Mouse (Mus musculus) ES-CJ7 (cell line): ENCODE measurements at regions not wholly inside any gene's neighbourhood (a gene's known extent, or its start where the extent isn't known, plus 50 kb on each side); places are given as distances from the start of the nearest gene placed in this dataset.

ENCODE experiments used
- DNase-seq: peaks from one replicate; pipeline ENCODE4 v3.0.0; 2011; ENCODE audit warnings: low read depth, low spot score

DNA sequence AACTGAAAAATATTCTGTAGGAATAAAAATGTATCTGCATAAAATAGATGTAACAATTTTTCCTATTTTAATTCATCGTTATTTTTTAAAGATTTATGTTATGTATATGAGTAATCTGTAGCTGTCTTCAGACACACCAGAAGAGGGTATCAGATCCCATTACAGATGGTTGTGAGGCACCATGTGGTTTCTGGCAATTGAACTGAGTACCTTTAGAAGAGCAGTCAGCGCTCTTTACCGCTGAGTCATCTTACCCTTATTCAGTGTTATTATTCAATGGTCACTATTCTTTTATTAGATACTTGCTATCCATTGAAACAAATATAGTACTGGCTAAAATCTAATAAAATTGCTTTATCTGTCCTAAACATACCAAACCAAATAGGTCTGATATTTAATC is 820.7 kb upstream of the Nrxn1 start:
- DNase-seq: no peak

DNA sequence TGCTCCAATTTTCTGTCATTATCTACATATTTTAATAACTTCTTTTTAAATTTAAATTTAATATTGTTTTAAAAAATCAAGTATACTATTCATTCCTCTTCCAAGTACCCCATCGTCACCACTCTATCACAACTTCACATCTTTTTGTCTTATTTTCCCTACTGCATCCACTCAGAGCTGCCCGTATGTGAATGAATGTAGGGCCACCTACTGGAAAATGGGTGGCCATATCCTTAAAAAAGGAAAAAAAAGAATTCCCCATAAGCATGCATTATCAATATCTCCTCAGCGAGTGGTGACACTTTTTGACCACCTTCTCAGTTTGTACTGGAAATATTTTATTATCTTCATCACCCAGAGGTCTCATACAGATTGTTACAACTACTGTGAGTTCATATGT is 810.2 kb upstream of the Nrxn1 start:
- DNase-seq: no peak

DNA sequence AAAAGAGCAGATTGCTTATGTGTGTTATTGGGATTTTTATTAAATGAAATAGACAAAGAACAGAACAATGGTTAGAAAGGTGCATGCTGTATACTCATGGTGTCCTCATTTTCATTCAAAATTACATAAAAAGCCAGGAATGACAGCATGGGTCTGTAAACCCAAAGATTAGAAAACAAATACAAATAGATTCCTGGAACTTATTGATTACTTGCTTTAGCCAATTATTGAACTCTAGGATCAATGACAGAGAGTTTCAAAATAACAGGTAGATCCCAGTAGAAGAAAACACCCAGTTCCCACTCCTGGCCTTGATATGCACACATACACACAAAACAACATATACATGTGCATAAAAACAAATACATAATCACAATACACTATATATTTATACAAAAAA is 782.4 kb upstream of the Nrxn1 start:
- DNase-seq: no peak

DNA sequence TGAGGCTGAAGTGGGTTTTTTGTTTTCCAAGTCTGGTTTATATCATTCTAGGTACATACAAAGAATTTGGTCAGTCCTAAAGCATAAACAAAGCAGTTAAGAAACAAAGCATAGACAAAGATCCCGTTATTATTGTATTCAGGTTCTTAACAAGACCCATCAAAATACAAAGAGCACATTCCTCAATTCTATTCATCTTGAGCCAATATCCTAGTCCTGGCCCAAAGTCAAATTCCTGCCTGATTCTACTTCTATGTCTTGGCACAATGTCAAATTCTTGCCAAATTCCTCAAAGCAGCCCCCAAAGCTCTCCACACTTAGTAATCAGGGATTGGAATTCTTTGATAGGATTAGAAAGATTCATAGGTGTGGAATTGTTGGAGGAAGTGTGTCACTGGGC is 769.3 kb upstream of the Nrxn1 start:
- peak; percentile 8 for DNase-seq
